Mouse (Mus musculus) embryonic facial prominence, embryonic 10.5 days (tissue): Measurements from ENCODE around the gene Fam216b. TPM values are rescaled to one million over a fixed set of nuclear protein-coding genes. Genes with fewer than 3 reads are reported as not detected.

Experiments used
- DNase-seq: peaks from one replicate; pipeline ENCODE4 v3.0.0-alpha.2; 2017; ENCODE audit warnings: low spot score
- H3K27ac ChIP-seq: fragments of 300-500 bp; sonication (generic); replicated peaks from 2 replicates; pipeline ENCODE4 v1.5.1; 2016; ENCODE audit warnings: mild to moderate bottlenecking
- H3K27me3 ChIP-seq: fragments of 300-500 bp; sonication (generic); replicated peaks from 2 replicates; pipeline ENCODE4 v1.6.1; 2016; ENCODE audit warnings: low read depth, mild to moderate bottlenecking; ENCODE audit not compliant: poor library complexity, severe bottlenecking
- H3K36me3 ChIP-seq: fragments of 300-500 bp; sonication (generic); replicated peaks from 2 replicates; pipeline ENCODE4 v1.6.1; 2016; ENCODE audit warnings: mild to moderate bottlenecking, moderate library complexity
- H3K4me1 ChIP-seq: fragments of 300-500 bp; sonication (generic); 2 replicates; pipeline ENCODE4 v1.6.1; 2016
- H3K4me3 ChIP-seq: fragments of 300-500 bp; sonication (generic); 2 replicates; pipeline ENCODE4 v1.5.1; 2016; ENCODE audit warnings: mild to moderate bottlenecking, moderate library complexity
- H3K9me3 ChIP-seq: fragments of 300-500 bp; sonication (generic); 2 replicates; pipeline ENCODE4 v1.6.1; 2016; ENCODE audit warnings: mild to moderate bottlenecking
- WGBS: fragments of 180-500 bp; shearing (Covaris S2); methylation state at CpG from one replicate; pipeline ENCODE4 v1.1.7; 2016; 5-methylcytosine and 5-hydroxymethylcytosine counted together
- polyA plus RNA-seq: library from polyadenylated mRNA; unstranded; fragments of >200 nt; fragmentation: Nextera tagmentation; extraction: Ambion mirVana; gene quantifications from 2 replicates; pipeline ENCODE4 v1.2.1, GENCODE M21; 2016

Fam216b gene
- polyA plus RNA-seq, 1 experiment from 2014 or later, result not detected

- no peak overlapping the region for H3K27ac ChIP-seq
- H3K36me3 ChIP-seq, result no peaks in the 10 kb centered on the region
- no peak overlapping the region for H3K4me3 ChIP-seq
- H3K4me1 ChIP-seq, result no peaks in the 10 kb centered on the region
- 62% methylated on average over 2 of the region's 2 CpGs for WGBS
- no peaks in the 10 kb centered on the region for H3K27me3 ChIP-seq
- H3K9me3 ChIP-seq, result peaks cover 6% of the 10 kb centered on the region; the same call in 1 of the 2 replicates
- DNase-seq, result no peak
These were observed 11.3 kb downstream of the Fam216b start for GRCm38 (mm10) chr14:78077508-78077907.

GRCm38 (mm10) chr14:78065938-78066710, 22.7 kb downstream of the Fam216b start:
- no peaks in the 10 kb centered on the region for H3K27me3 ChIP-seq
- H3K9me3 ChIP-seq, result no peaks in the 10 kb centered on the region
- H3K4me3 ChIP-seq, result no peak overlapping the region
- DNase-seq, result no peak
- no peaks in the 10 kb centered on the region for H3K36me3 ChIP-seq
- H3K27ac ChIP-seq, result no peak overlapping the region
- no peaks in the 10 kb centered on the region for H3K4me1 ChIP-seq
- WGBS, result 92% methylated on average over 9 of the region's 9 CpGs

- Histone ChIP-seq H3K4me3 (no peak overlapping the region), H3K27ac (no peak overlapping the region), H3K4me1 (peaks cover 10% of the 10 kb centered on the region; the same call in 1 of the 2 replicates), H3K9me3 (no peaks in the 10 kb centered on the region), H3K36me3 (no peaks in the 10 kb centered on the region), H3K27me3 (no peaks in the 10 kb centered on the region)
- 86% methylated on average over 11 of the region's 11 CpGs for WGBS
- no peak for DNase-seq
These were observed 26.3 kb downstream of the Fam216b start for GRCm38 (mm10) chr14:78062484-78062883.

- H3K27me3 ChIP-seq, result no peaks in the 10 kb centered on the region
- peak overlapping the region; percentile 45 for H3K27ac ChIP-seq
- WGBS, result 65% methylated on average over 6 of the region's 6 CpGs
- H3K9me3 ChIP-seq, result no peaks in the 10 kb centered on the region
- peak; percentile 40 for DNase-seq
- no peaks in the 10 kb centered on the region for H3K36me3 ChIP-seq
- no peak overlapping the region for H3K4me3 ChIP-seq
- peaks cover 10% of the 10 kb centered on the region; the same call in 1 of the 2 replicates for H3K4me1 ChIP-seq
These were observed 28.2 kb downstream of the Fam216b start for GRCm38 (mm10) chr14:78060609-78060951.

GRCm38 (mm10) chr14:78059878-78060608, 28.8 kb downstream of the Fam216b start:
- DNase-seq, result peak; percentile 66
- no peaks in the 10 kb centered on the region for H3K36me3 ChIP-seq
- no peak overlapping the region for H3K4me3 ChIP-seq
- H3K27me3 ChIP-seq, result no peaks in the 10 kb centered on the region
- H3K27ac ChIP-seq, result peak overlapping the region; percentile 45; the same call in 1 of the 2 replicates
- no peaks in the 10 kb centered on the region for H3K9me3 ChIP-seq
- WGBS, result 51% methylated on average over 9 of the region's 9 CpGs
- peaks cover 10% of the 10 kb centered on the region; the same call in 1 of the 2 replicates for H3K4me1 ChIP-seq

- WGBS, result 83% methylated on average over 7 of the region's 7 CpGs
- Histone ChIP-seq H3K4me1 (peaks cover 10% of the 10 kb centered on the region; the same call in 1 of the 2 replicates), H3K36me3 (no peaks in the 10 kb centered on the region), H3K27me3 (no peaks in the 10 kb centered on the region), H3K9me3 (no peaks in the 10 kb centered on the region), H3K27ac (no peak overlapping the region), H3K4me3 (no peak overlapping the region)
- DNase-seq, result no peak
These were observed 31.4 kb downstream of the Fam216b start for GRCm38 (mm10) chr14:78057362-78057761.

- DNase-seq, result no peak
- Histone ChIP-seq H3K27me3 (no peaks in the 10 kb centered on the region), H3K9me3 (no peaks in the 10 kb centered on the region), H3K4me3 (no peak overlapping the region), H3K36me3 (no peaks in the 10 kb centered on the region), H3K4me1 (peaks cover 10% of the 10 kb centered on the region; the same call in 1 of the 2 replicates), H3K27ac (no peak overlapping the region)
- WGBS, result 82% methylated on average over 3 of the region's 3 CpGs
These were observed 32.4 kb downstream of the Fam216b start for GRCm38 (mm10) chr14:78056371-78056770.

- no peaks in the 10 kb centered on the region for H3K4me1 ChIP-seq
- DNase-seq, result no peak
- H3K36me3 ChIP-seq, result no peaks in the 10 kb centered on the region
- no peaks in the 10 kb centered on the region for H3K9me3 ChIP-seq
- no peak overlapping the region for H3K4me3 ChIP-seq
- no peak overlapping the region for H3K27ac ChIP-seq
- WGBS, result 87% methylated on average over 4 of the region's 4 CpGs
- no peaks in the 10 kb centered on the region for H3K27me3 ChIP-seq
These were observed 40.1 kb downstream of the Fam216b start for GRCm38 (mm10) chr14:78048674-78049073.

GRCm38 (mm10) chr14:78048258-78048657, 40.5 kb downstream of the Fam216b start:
- no peaks in the 10 kb centered on the region for H3K9me3 ChIP-seq
- H3K4me1 ChIP-seq, result no peaks in the 10 kb centered on the region
- no peaks in the 10 kb centered on the region for H3K36me3 ChIP-seq
- H3K27me3 ChIP-seq, result no peaks in the 10 kb centered on the region
- WGBS, result 91% methylated on average over 3 of the region's 3 CpGs
- H3K27ac ChIP-seq, result no peak overlapping the region
- no peak for DNase-seq
- no peak overlapping the region for H3K4me3 ChIP-seq

GRCm38 (mm10) chr14:78043079-78043478, 45.7 kb downstream of the Fam216b start:
- H3K9me3 ChIP-seq, result no peaks in the 10 kb centered on the region
- 39% methylated on average over 2 of the region's 2 CpGs for WGBS
- H3K36me3 ChIP-seq, result no peaks in the 10 kb centered on the region
- no peaks in the 10 kb centered on the region for H3K27me3 ChIP-seq
- no peak overlapping the region for H3K27ac ChIP-seq
- H3K4me1 ChIP-seq, result no peaks in the 10 kb centered on the region
- H3K4me3 ChIP-seq, result no peak overlapping the region
- no peak for DNase-seq

- Histone ChIP-seq H3K27ac (no peak overlapping the region), H3K36me3 (no peaks in the 10 kb centered on the region), H3K4me1 (no peaks in the 10 kb centered on the region), H3K9me3 (no peaks in the 10 kb centered on the region), H3K4me3 (no peak overlapping the region), H3K27me3 (no peaks in the 10 kb centered on the region)
- 79% methylated on average over 11 of the region's 11 CpGs for WGBS
- DNase-seq, result no peak
These were observed 46.8 kb downstream of the Fam216b start for GRCm38 (mm10) chr14:78041886-78042526.

GRCm38 (mm10) chr14:78040643-78041042, 48.2 kb downstream of the Fam216b start:
- H3K4me1 ChIP-seq, result no peaks in the 10 kb centered on the region
- H3K9me3 ChIP-seq, result no peaks in the 10 kb centered on the region
- no peak overlapping the region for H3K27ac ChIP-seq
- no peak overlapping the region for H3K4me3 ChIP-seq
- WGBS, result 83% methylated on average over 6 of the region's 6 CpGs
- no peaks in the 10 kb centered on the region for H3K27me3 ChIP-seq
- H3K36me3 ChIP-seq, result no peaks in the 10 kb centered on the region
- DNase-seq, result no peak
